Mouse (Mus musculus) stomach, postnatal 0 days (tissue): ENCODE measurements around the gene Col6a6.

ENCODE experiments used
- CTCF ChIP-seq: IDR thresholded peaks from 2 replicates; pipeline ENCODE4 v1.5.1; 2016; ENCODE audit warnings: antibody characterized with exemption, low read depth, mild to moderate bottlenecking, moderate library complexity
- EP300 ChIP-seq: optimal IDR thresholded peaks from 2 replicates; pipeline ENCODE3; 2016; ENCODE audit warnings: antibody characterized with exemption

DNA sequence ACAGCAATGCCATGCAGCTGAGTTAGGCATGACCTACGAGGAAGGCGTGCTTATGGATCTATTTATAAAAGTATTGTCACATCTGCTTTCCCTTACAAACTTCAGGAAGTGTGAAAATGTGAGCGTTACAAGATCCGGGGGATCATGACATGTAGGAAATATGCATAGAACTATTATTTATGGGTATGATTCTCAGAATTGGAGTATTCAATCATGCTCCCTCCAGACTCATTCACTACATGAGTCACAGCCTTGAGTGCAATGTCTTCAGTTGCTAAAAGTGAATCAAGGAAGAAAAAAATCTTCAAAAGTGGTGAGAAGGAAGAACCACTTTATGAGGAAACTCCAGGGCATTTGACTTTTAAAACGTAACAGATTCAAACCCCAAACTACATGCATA is 63.3 kb downstream of the Col6a6 start:
- TF ChIP-seq CTCF, result no peak
- TF ChIP-seq EP300, result no peak
